Mouse (Mus musculus) bone marrow, adult 2 months (tissue): ENCODE data around the gene Ttc5. TPM values are rescaled to one million over a fixed set of nuclear protein-coding genes. Genes with fewer than 3 reads are reported as not detected.

Experiments
- H3K27ac ChIP-seq: fragments of 200-500 bp; 2 replicates; pipeline ENCODE4 v1.5.1; 2012; ENCODE audit warnings: low read depth, mild to moderate bottlenecking, control low read depth, inconsistent platforms, low read length; ENCODE audit not compliant: control insufficient read depth, poor library complexity, insufficient read depth
- H3K4me1 ChIP-seq: fragments of 200-500 bp; 2 replicates; pipeline ENCODE4 v1.6.1; 2011; ENCODE audit warnings: low read length; ENCODE audit not compliant: control insufficient read depth, insufficient read depth
- H3K4me3 ChIP-seq: fragments of 200-500 bp; replicated peaks from 2 replicates; pipeline ENCODE3; 2011; ENCODE audit warnings: mild to moderate bottlenecking, low read depth, low read length, control low read depth; ENCODE audit not compliant: control insufficient read depth
- CTCF ChIP-seq: fragments of 200-500 bp; IDR thresholded peaks from 2 replicates; pipeline ENCODE4 v1.5.1; 2011; ENCODE audit warnings: low read length, control low read depth; ENCODE audit not compliant: control insufficient read depth, insufficient read depth
- POLR2A ChIP-seq: fragments of 200-500 bp; IDR thresholded peaks from 2 replicates; pipeline ENCODE4 v1.6.1; 2011; ENCODE audit warnings: low read depth, mild to moderate bottlenecking, control low read depth, low read length, borderline replicate concordance; ENCODE audit not compliant: control insufficient read depth
- WGBS: fragments of 180-500 bp; shearing (Covaris S2); methylation state at CpG from one replicate; pipeline ENCODE4 v1.1.7; 2018; 5-methylcytosine and 5-hydroxymethylcytosine counted together
- polyA plus RNA-seq: library from polyadenylated mRNA; stranded (reverse); fragments of >200 nt; gene quantifications from 2 replicates; pipeline ENCODE4 v1.2.4, GENCODE M21; 2011; ENCODE audit warnings: low replicate concordance; ENCODE audit not compliant: missing spikeins, insufficient read depth, insufficient read length

The Ttc5 gene
- polyA plus RNA-seq, 1 experiment, result 28.7 TPM

DNA sequence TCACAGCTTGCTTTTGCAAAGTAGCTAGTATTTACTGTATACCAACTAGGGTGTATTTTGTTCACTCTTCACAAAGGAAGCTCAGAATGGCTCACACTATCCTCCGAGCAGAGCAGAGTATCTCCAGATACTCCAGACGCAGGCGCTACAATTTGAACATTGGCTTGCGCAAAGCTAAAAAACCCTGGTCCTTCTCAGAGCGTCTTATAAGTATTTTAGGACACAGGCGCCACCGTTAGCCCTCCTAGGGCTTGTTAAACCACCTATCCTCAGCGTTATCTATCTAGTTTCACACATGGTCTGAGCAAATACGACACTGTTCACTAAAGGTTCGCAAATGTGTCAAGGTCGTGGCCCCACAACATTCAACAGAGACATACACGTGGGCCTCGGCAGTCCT, 19.4 kb upstream of the Ttc5 start:
- Histone ChIP-seq H3K4me1 (no peaks in the 10 kb centered on the region; the same call in 1 of the 2 replicates), H3K4me3 (no peak overlapping the region), H3K27ac (no peak overlapping the region)
- no peak for TF ChIP-seq CTCF
- no peak for TF ChIP-seq POLR2A
- 88% methylated on average over 13 of the region's 13 CpGs for WGBS

DNA sequence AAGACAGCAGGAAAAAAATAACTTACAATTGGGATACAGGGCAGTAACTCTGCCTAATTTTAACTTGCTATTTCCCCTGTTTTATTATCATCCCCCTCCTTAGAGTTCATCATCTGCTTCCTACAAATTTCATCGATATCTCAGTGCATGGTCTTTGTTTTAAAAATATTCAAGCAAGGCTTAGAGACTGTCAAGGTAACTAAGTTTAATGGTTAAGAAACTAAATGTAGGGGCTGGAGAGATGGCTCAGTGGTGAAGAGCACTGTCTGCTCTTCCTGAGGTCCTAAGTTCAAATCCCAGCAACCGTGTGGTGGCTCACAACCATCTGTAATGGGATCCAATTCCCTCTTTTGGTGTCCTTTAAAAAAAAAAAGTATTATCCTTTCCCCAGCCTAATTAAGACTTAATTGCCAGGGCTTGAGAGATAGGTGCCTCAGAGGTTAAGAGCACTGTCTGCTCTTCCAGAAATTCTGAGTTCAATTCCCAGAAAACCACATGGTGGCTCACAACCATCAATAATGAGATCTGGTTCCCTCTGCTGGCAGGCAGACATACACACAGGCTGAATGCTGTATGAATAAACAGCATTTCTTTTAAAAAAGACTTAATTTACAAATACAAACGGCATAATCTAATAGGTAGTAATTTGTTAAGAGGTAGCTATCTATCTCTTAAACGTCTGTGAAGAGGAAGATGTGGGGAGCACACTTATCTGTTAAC, 17.7 kb upstream of the Ttc5 start:
- 53% methylated on average over 4 of the region's 4 CpGs for WGBS
- Histone ChIP-seq H3K4me1 (no peaks in the 10 kb centered on the region; the same call in 1 of the 2 replicates), H3K27ac (no peak overlapping the region), H3K4me3 (no peak overlapping the region)
- no peak for TF ChIP-seq CTCF
- TF ChIP-seq POLR2A, result no peak

DNA sequence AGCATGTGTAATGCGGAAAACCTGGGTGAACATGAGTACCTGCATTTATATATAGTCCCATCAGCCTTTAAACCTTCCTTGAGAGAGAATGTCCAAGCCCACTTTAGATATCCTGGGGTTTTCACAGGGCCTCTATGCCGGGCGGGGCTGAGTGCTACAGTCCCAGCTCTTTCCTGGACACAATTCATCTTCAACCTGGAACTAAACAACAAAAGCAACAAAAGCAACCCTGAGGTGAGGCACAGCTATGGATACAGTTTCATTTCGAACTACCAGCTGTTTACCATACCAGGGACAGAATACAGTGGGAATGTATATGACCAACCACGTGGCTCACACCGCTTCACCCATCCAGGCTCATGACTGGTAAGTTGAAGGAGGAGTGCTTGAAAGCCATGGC, 17.1 kb upstream of the Ttc5 start:
- TF ChIP-seq CTCF, result no peak
- no peak for TF ChIP-seq POLR2A
- Histone ChIP-seq H3K4me1 (no peaks in the 10 kb centered on the region; the same call in 1 of the 2 replicates), H3K4me3 (no peak overlapping the region), H3K27ac (no peak overlapping the region)
- WGBS, result 79% methylated on average over 6 of the region's 6 CpGs

DNA sequence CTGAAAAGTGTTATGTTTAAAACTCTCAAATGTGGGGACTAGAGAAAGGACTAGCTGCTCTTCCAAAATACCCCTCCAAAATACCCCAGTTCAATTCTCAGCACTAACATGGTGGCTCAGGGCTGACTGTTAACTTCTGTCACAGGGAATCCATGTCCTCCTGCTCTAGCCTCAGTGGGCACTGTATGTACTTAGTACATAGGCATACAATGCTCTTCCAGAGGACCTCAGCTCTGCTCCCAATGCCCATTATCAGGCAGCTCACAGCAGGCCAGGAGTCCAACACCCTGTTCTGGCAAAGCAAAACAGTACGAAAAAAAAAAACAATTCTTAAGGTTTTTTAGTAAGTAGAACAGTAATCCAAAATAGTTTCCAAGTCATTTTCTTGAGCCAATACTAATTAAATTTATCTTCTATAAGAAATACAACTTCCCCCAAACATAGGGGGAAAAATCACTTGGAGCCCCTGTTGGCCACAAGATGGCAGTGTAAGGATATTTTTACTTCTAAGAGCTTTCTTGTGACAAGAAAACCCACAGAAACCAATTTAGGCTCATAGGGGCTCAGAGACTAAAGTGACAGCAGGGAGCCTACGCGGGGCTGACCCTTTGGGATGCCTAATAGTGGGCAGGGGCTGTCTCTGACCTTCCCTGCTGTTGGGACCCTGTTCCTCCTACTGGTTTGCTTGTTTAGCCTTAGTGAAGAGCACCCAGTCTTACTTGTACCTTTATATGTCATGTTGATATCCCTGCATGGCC, 14.4 kb upstream of the Ttc5 start:
- Histone ChIP-seq H3K27ac (no peak overlapping the region), H3K4me1 (no peaks in the 10 kb centered on the region; the same call in 1 of the 2 replicates), H3K4me3 (no peak overlapping the region)
- 7% methylated on average over 3 of the region's 3 CpGs for WGBS
- TF ChIP-seq POLR2A (no peak), CTCF (no peak)

DNA sequence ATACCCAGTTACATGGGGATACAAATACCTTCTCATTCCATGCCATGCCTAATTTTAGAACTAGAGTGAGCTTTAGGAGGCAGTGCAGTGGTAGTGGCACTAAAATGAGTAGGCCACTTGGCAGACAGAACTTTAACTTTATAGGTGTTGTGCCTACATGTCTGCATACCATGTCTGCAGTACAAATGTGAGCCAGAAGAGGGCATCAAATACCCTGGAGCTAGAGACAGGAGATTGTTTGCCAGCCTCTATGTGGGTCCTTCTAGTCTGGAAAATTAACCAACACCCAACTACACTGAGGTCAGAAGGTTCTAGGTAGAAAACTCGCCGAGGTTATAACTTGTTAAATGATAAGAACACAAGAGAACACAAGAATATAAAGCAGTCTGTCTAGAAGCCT, 13.2 kb upstream of the Ttc5 start:
- TF ChIP-seq POLR2A (no peak), CTCF (no peak)
- H3K4me3 ChIP-seq, result no peak overlapping the region
- H3K4me1 ChIP-seq, result no peaks in the 10 kb centered on the region; the same call in 1 of the 2 replicates
- WGBS, result 85% methylated on average over 2 of the region's 2 CpGs
- no peak overlapping the region for H3K27ac ChIP-seq

DNA sequence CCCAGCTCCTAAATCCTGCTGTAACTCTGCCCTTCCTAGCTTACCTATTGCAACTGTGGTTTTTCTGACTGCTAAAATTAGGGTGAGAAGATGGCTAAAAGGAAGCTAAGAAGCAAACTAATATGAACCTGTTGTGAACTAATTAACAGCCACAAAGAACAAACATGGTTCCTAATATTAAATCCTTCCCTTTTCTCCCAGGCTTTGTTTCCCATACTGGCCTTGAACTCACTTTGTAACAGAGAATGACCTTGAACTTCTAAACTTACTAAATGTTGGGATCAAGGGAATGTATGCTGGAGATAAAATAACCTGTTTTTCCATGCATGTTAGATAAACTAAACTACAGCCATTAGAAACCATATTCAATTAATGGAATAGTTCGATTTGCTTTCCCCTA, 11.1 kb upstream of the Ttc5 start:
- Histone ChIP-seq H3K4me1 (no peaks in the 10 kb centered on the region; the same call in 1 of the 2 replicates), H3K4me3 (no peak overlapping the region), H3K27ac (no peak overlapping the region)
- WGBS, result 70% methylated on average over 1 of the region's 1 CpGs
- TF ChIP-seq POLR2A (no peak), CTCF (no peak)

DNA sequence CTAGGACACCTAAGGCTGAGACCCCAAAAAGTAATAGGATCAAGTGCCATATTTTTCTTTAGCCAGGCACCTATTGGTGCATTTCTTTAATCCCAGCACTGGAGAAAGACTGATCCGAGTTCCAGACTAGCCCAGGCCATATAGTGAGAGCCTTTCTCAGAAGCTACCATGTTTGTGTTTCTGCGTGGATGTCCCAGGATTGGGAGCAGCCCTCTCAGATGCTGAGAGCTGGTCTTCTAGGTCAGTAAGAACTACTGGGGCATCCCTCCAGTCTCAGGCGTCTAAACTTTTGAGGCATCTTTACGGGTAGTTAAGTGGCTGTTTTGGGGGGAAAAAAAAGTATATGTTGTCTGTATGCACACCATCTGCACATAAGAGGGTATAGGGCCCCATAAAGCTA, 10.6 kb upstream of the Ttc5 start:
- TF ChIP-seq POLR2A, result no peak
- no peak for TF ChIP-seq CTCF
- Histone ChIP-seq H3K4me3 (no peak overlapping the region), H3K27ac (no peak overlapping the region), H3K4me1 (no peaks in the 10 kb centered on the region; the same call in 1 of the 2 replicates)
- 84% methylated on average over 4 of the region's 4 CpGs for WGBS

DNA sequence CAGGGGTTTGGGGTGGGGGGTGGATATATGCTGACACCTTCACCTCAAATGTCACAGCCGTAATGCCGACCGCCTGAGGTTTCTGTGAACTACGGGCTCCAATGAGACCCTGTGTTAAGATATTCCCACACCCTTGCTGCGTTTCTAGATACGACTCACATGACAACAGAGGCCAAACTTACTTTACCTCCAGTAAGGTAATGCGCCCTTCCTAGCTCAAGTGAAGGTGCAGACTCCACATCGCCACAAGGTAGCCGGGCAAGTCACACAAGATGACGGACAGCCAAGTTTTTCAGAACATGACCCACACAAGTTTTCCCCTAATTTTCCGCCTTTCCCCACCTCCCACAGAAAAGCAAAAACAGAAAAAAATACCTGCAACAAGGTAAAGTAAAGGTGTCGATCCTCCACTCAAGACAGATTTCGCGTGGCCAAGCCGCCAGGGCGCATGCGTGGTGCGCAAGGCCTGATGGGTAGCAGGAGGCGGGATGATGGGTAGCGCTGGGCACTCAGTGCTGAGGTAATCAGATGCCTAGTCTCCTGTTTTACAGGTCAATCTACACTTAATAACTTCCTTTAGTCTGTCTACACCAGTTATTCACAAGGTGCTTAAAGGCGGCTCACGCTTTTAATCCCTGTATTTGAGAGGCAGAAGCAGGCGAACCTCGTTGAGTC, 10.1 kb upstream of the Ttc5 start:
- WGBS, result 92% methylated on average over 24 of the region's 24 CpGs
- H3K4me1 ChIP-seq, result no peaks in the 10 kb centered on the region; the same call in 1 of the 2 replicates
- H3K27ac ChIP-seq, result no peak overlapping the region
- H3K4me3 ChIP-seq, result no peak overlapping the region
- TF ChIP-seq POLR2A, result no peak
- TF ChIP-seq CTCF, result no peak
